In the genomic region with DNA sequence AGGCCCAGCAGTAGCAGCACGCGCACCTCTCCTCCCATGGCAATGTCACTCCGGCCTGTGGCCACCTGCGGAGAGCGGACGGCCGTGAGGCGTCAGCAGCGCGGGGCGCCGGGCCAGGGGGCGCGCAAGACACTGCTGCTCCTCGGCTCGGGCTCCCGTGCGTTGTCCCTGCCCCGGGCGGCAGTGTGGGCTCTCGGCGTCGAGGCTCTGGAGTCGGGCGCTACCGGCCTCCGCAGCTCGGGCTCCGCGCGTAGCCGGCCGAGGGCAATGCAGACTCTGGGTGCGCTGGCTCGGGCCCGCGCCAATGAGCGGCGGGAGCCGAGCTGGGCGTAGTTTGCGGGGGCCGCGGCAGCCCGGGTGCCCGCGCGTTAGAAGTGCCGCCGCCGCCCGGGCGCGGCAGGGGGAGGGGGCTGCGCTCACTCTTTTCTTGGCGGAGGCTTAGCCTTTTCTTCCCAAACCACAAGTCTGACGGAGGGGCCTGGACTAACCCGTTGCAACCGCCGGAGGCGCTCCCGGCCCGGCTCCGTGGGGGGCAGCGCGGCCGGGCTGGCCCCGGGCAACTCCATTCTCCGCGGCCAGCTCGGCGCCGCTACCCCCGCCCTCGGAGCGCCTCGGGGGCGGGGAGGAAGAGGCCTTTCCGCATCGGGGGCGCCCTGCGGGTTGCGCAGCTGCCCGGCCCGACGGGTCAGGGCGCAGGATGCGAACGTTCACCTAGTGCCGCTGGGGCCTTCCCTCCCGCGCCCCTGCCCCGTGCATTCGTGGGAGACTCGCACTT, we compare ENCODE assay signal across 7 mouse cellular contexts. TPM values are rescaled to one million over a fixed set of nuclear protein-coding genes. Genes with fewer than 3 reads are reported as not detected.
DNase-seq lines count a peak whose midpoint lies in the region; ATAC-seq and TF ChIP-seq lines count a peak whose summit lies in the region.

No protein-coding gene starts in this region.

- peak overlapping the region; percentile 87 for H3K4me3 ChIP-seq in ES-Bruce4 (ENCODE audit: low read depth, low read length)
- H3K4me3 ChIP-seq in forebrain, postnatal 0 days (ENCODE audit: low read depth, low read length) = peak overlapping the region; percentile 38
- peak overlapping the region; percentile 51 for H3K4me3 ChIP-seq in kidney, embryonic 15.5 days (replicated peaks)
- H3K4me3 ChIP-seq in stomach, postnatal 0 days (ENCODE audit: low read depth, low read length) = peak overlapping the region; percentile 43

- no peaks in the 10 kb centered on the region for H3K9me3 ChIP-seq in ES-Bruce4 (replicated peaks; ENCODE audit: control insufficient read depth, insufficient read depth, low read length, poor library complexity, severe bottlenecking)
- H3K9me3 ChIP-seq in forebrain, postnatal 0 days (ENCODE audit: low read length) = no peaks in the 10 kb centered on the region
- H3K9me3 ChIP-seq in kidney, embryonic 15.5 days (replicated peaks) = no peaks in the 10 kb centered on the region
- H3K9me3 ChIP-seq in stomach, postnatal 0 days (ENCODE audit: control insufficient read depth, low read length) = no peaks in the 10 kb centered on the region

- no peak overlapping the region for H3K27ac ChIP-seq in ES-Bruce4 (ENCODE audit: insufficient read depth, low read length)
- no peak overlapping the region for H3K27ac ChIP-seq in forebrain, postnatal 0 days (ENCODE audit: low read depth, low read length)
- H3K27ac ChIP-seq in kidney, embryonic 15.5 days = peak overlapping the region; percentile 18; the same call in 1 of the 2 replicates
- no peak overlapping the region for H3K27ac ChIP-seq in stomach, postnatal 0 days (replicated peaks)

- WGBS in forebrain, postnatal 0 days = under 1% methylated on average over 91 of the region's 95 CpGs
- WGBS in kidney, embryonic 15.5 days = under 1% methylated on average over 85 of the region's 95 CpGs
- under 1% methylated on average over 80 of the region's 95 CpGs for WGBS in stomach, postnatal 0 days

- POLR2A ChIA-PET in Patski (lab: Charles Lee) = interaction anchor here (1.0 to 1.4 kb wide), 2 partner anchors 17 to 37 kb away, joined by 3 to 4 read pairs; a partner anchor contains a TSS

- peak overlapping the region; percentile 58 for H3K4me2 ChIP-seq in forebrain, postnatal 0 days (ENCODE audit: low read depth)
- peak overlapping the region; percentile 83 for H3K4me2 ChIP-seq in kidney, embryonic 15.5 days
- H3K4me2 ChIP-seq in stomach, postnatal 0 days (replicated peaks; ENCODE audit: low read depth) = peak overlapping the region; percentile 66

- in situ Hi-C loops in Patski (cut with MboI; ENCODE audit: low pct_unique_long_range_greater_than_20kb) = no loop called here

- peaks cover 3% of the 10 kb centered on the region; the same call in 1 of the 2 replicates for H3K27me3 ChIP-seq in ES-Bruce4 (ENCODE audit: control insufficient read depth, insufficient read depth, low read length, poor library complexity, severe bottlenecking)
- H3K27me3 ChIP-seq in Patski = peaks cover 66% of the 10 kb centered on the region
- H3K27me3 ChIP-seq in forebrain, postnatal 0 days (ENCODE audit: insufficient read depth, low read length) = peaks cover 64% of the 10 kb centered on the region
- peaks cover 79% of the 10 kb centered on the region for H3K27me3 ChIP-seq in kidney, embryonic 15.5 days
- peaks cover 21% of the 10 kb centered on the region for H3K27me3 ChIP-seq in stomach, postnatal 0 days (ENCODE audit: control insufficient read depth, insufficient read depth, low read length)

- TF ChIP-seq CTCF in ES-Bruce4 (IDR thresholded peaks at IDR 0.05; ENCODE audit: low read depth, low read length) (no peak), Patski (IDR thresholded peaks at IDR 0.05) (no peak)
- TF ChIP-seq CTCF in forebrain, postnatal 0 days (IDR thresholded peaks at IDR 0.05; ENCODE audit: low read depth) = peak; percentile 25; the same call in 1 of the 2 replicates
- TF ChIP-seq CTCF in stomach, postnatal 0 days (IDR thresholded peaks at IDR 0.05; ENCODE audit: low read depth) = peak; percentile 41

- no peak for DNase-seq in Patski (ENCODE audit: low read depth, low spot score)
- peak; percentile 53 for DNase-seq in forebrain, postnatal 0 days
- peak; percentile 15 for DNase-seq in lung, postnatal 25 days (ENCODE audit: low spot score)
- peak; percentile 58 for DNase-seq in stomach, postnatal 0 days (ENCODE audit: low spot score)
- no peak for DNase-seq in layer of hippocampus, postnatal 25 days (ENCODE audit: extremely low spot score in 1 of 2, low spot score in 1 of 2)

- H3K9ac ChIP-seq in ES-Bruce4 (ENCODE audit: low read depth, poor library complexity, severe bottlenecking) = peak overlapping the region; percentile 78
- peak overlapping the region; percentile 37; the same call in 1 of the 2 replicates for H3K9ac ChIP-seq in forebrain, postnatal 0 days
- peak overlapping the region; percentile 36 for H3K9ac ChIP-seq in kidney, embryonic 15.5 days
- peak overlapping the region; percentile 45 for H3K9ac ChIP-seq in stomach, postnatal 0 days (ENCODE audit: low read length)

- H3K36me3 ChIP-seq in ES-Bruce4 (ENCODE audit: control insufficient read depth, insufficient read depth, low read length, poor library complexity, severe bottlenecking) = no peaks in the 10 kb centered on the region
- no peaks in the 10 kb centered on the region for H3K36me3 ChIP-seq in forebrain, postnatal 0 days (ENCODE audit: insufficient read depth)
- H3K36me3 ChIP-seq in kidney, embryonic 15.5 days = no peaks in the 10 kb centered on the region
- no peaks in the 10 kb centered on the region for H3K36me3 ChIP-seq in stomach, postnatal 0 days (ENCODE audit: control insufficient read depth, insufficient read depth, low read length)

- ATAC-seq in Patski = peak; percentile 19
- ATAC-seq in forebrain, postnatal 0 days = peak; percentile 84
- peak; percentile 73 for ATAC-seq in kidney, embryonic 15.5 days (replicated peaks; ENCODE audit: low FRiP score)
- peak; percentile 50 for ATAC-seq in stomach, postnatal 0 days (ENCODE audit: low FRiP score, low TSS enrichment)

- H3K4me1 ChIP-seq in ES-Bruce4 (ENCODE audit: control insufficient read depth, insufficient read depth, low read length) = peaks cover 2% of the 10 kb centered on the region
- no peaks in the 10 kb centered on the region for H3K4me1 ChIP-seq in forebrain, postnatal 0 days (ENCODE audit: insufficient read depth)
- H3K4me1 ChIP-seq in kidney, embryonic 15.5 days = peaks cover 28% of the 10 kb centered on the region
- H3K4me1 ChIP-seq in stomach, postnatal 0 days (replicated peaks; ENCODE audit: control insufficient read depth, insufficient read depth) = peaks cover 3% of the 10 kb centered on the region; the same call in 1 of the 2 replicates

- no peak for TF ChIP-seq EP300 in ES-Bruce4 (IDR thresholded peaks at IDR 0.05; ENCODE audit: insufficient read depth, low read depth, low read length)
- no peak for TF ChIP-seq EP300 in stomach, postnatal 0 days (optimal IDR thresholded peaks at IDR 0.05)

- CTCF ChIA-PET in Patski (lab: Charles Lee) = interaction anchor here (1.5 to 1.8 kb wide), 3 partner anchors 15 to 53 kb away, joined by 4 to 7 read pairs (median 4); a partner anchor contains a TSS

- TF ChIP-seq POLR2A in ES-Bruce4 (IDR thresholded peaks at IDR 0.05; ENCODE audit: insufficient read depth, low read length) = no peak

RNA-seq across cellular contexts. Expression of a gene that starts 0.5 kb away (rescaled TPM):
- polyA plus RNA-seq in ES-Bruce4 (2011; ENCODE audit: insufficient read depth, insufficient read length, low read depth, missing spikeins) = 2.3 and 5.1 TPM in 2 replicates
- 0.21 TPM for polyA plus RNA-seq in Patski (2021)
- total RNA-seq in forebrain, postnatal 0 days (2014; rRNA removed) = 5.5 and 5.9 TPM in 2 replicates
- polyA plus RNA-seq in forebrain, postnatal 0 days (2015; fragmentation: Nextera tagmentation; extraction: Ambion mirVana) = 3.6 and 4.9 TPM in 2 replicates
- 5.2 and 7.7 TPM in 2 replicates for polyA plus RNA-seq in kidney, embryonic 15.5 days (2015; fragmentation: Nextera tagmentation; extraction: Ambion mirVana)
- 1.4 and 2.7 TPM in 2 replicates for polyA plus RNA-seq in stomach, postnatal 0 days (2015; fragmentation: Nextera tagmentation; extraction: Ambion mirVana)
- 1 to 10 TPM; 4.5 to 8.2 TPM for total RNA-seq in layer of hippocampus, postnatal 25 days (2021)

RNA-seq across cellular contexts. Expression of a gene that starts 12.3 kb away (rescaled TPM):
- polyA plus RNA-seq in ES-Bruce4 (2011; ENCODE audit: insufficient read depth, insufficient read length, low read depth, missing spikeins) (46.5 and 50.8 TPM in 2 replicates), Patski (2021) (54.9 TPM)
- total RNA-seq in forebrain, postnatal 0 days (2014; rRNA removed) = 97.7 and 102 TPM in 2 replicates
- polyA plus RNA-seq in forebrain, postnatal 0 days (2015; fragmentation: Nextera tagmentation; extraction: Ambion mirVana) = 137 and 139 TPM in 2 replicates
- polyA plus RNA-seq in kidney, embryonic 15.5 days (2015; fragmentation: Nextera tagmentation; extraction: Ambion mirVana) = 127 and 144 TPM in 2 replicates
- 74.1 and 81.1 TPM in 2 replicates for polyA plus RNA-seq in stomach, postnatal 0 days (2015; fragmentation: Nextera tagmentation; extraction: Ambion mirVana)
- 10 to 100 TPM; 50.0 to 55.7 TPM for total RNA-seq in layer of hippocampus, postnatal 25 days (2021)

RNA-seq across cellular contexts. Expression of a gene that starts 12.5 kb away (rescaled TPM):
- polyA plus RNA-seq in ES-Bruce4 (2011; ENCODE audit: insufficient read depth, insufficient read length, low read depth, missing spikeins) = not detected in 2 replicates
- not detected for polyA plus RNA-seq in Patski (2021)
- 1.1 and 3.2 TPM in 2 replicates for total RNA-seq in forebrain, postnatal 0 days (2014; rRNA removed)
- polyA plus RNA-seq in forebrain, postnatal 0 days (2015; fragmentation: Nextera tagmentation; extraction: Ambion mirVana) = 1.3 and 1.5 TPM in 2 replicates
- 0.28 and 0.29 TPM in 2 replicates for polyA plus RNA-seq in kidney, embryonic 15.5 days (2015; fragmentation: Nextera tagmentation; extraction: Ambion mirVana)
- 0.21 TPM in 1 of 2 replicates, not detected in the other for polyA plus RNA-seq in stomach, postnatal 0 days (2015; fragmentation: Nextera tagmentation; extraction: Ambion mirVana)
- total RNA-seq in layer of hippocampus, postnatal 25 days (2021) = 1 to 10 TPM; 2.5 to 3.5 TPM

RNA-seq across cellular contexts. Expression of a gene that starts 16.9 kb away (rescaled TPM):
- polyA plus RNA-seq in ES-Bruce4 (2011; ENCODE audit: insufficient read depth, insufficient read length, low read depth, missing spikeins) (41.7 and 55.3 TPM in 2 replicates), Patski (2021) (6.7 TPM)
- total RNA-seq in forebrain, postnatal 0 days (2014; rRNA removed) = 8.7 and 13.8 TPM in 2 replicates
- polyA plus RNA-seq in forebrain, postnatal 0 days (2015; fragmentation: Nextera tagmentation; extraction: Ambion mirVana) = 19.5 and 23.0 TPM in 2 replicates
- 25.4 and 29.3 TPM in 2 replicates for polyA plus RNA-seq in kidney, embryonic 15.5 days (2015; fragmentation: Nextera tagmentation; extraction: Ambion mirVana)
- polyA plus RNA-seq in stomach, postnatal 0 days (2015; fragmentation: Nextera tagmentation; extraction: Ambion mirVana) = 13.9 and 18.4 TPM in 2 replicates
- total RNA-seq in layer of hippocampus, postnatal 25 days (2021) = 1 to 10 TPM; 4.3 to 4.9 TPM

RNA-seq across cellular contexts. Expression of a gene that starts 27.1 kb away (rescaled TPM):
- polyA plus RNA-seq in ES-Bruce4 (2011; ENCODE audit: insufficient read depth, insufficient read length, low read depth, missing spikeins) (48.0 and 53.0 TPM in 2 replicates), Patski (2021) (54.6 TPM)
- total RNA-seq in forebrain, postnatal 0 days (2014; rRNA removed) = 37.5 and 40.1 TPM in 2 replicates
- polyA plus RNA-seq in forebrain, postnatal 0 days (2015; fragmentation: Nextera tagmentation; extraction: Ambion mirVana) = 24.6 and 39.7 TPM in 2 replicates
- polyA plus RNA-seq in kidney, embryonic 15.5 days (2015; fragmentation: Nextera tagmentation; extraction: Ambion mirVana) = 32.2 and 35.9 TPM in 2 replicates
- 21.0 and 21.3 TPM in 2 replicates for polyA plus RNA-seq in stomach, postnatal 0 days (2015; fragmentation: Nextera tagmentation; extraction: Ambion mirVana)
- total RNA-seq in layer of hippocampus, postnatal 25 days (2021) = 10 to 100 TPM; 68.9 to 83.2 TPM

Comparison
In these comparisons a context has a peak if more than half of its experiments do, and no peak if none do; other contexts are left out.
1. CTCF ChIP-seq: peak in forebrain, postnatal 0 days (single experiment) and stomach, postnatal 0 days (single experiment); none in ES-Bruce4 (single experiment) and Patski (single experiment).
2. ATAC-seq: peak in every context shown above with its lines; median percentile 84 in forebrain, postnatal 0 days; 73 in kidney, embryonic 15.5 days; 50 in stomach, postnatal 0 days; 19 in Patski.
3. DNase-seq: peak in forebrain, postnatal 0 days (single experiment), lung, postnatal 25 days (single experiment) and stomach, postnatal 0 days (single experiment); none in Patski (single experiment) and layer of hippocampus, postnatal 25 days (0 of 2).
4. Peak in every context shown above with its lines, with median percentiles within 50 percentile points of each other: H3K4me3 ChIP-seq, H3K9ac ChIP-seq and H3K4me2 ChIP-seq.